Mouse (Mus musculus): ENCODE results near the gene Eri2. TPM values are rescaled to one million over a fixed set of nuclear protein-coding genes. Genes with fewer than 3 reads are reported as not detected.

Gene Eri2
- 29.7 and 30.6 TPM in 2 replicates for polyA plus RNA-seq (2016; fragmentation: Nextera tagmentation; extraction: Ambion mirVana)

GRCm38 (mm10) chr7:119793586-119794250 is at the start of gene Eri2, which contains the start of gene Rexo5:
Gene Eri2, minus strand, starts transcription at chr7:119794058.
Gene Rexo5, plus strand, starts transcription at chr7:119794006.
- Histone ChIP-seq H3K4me2 (peak within 1 kb of the TSS; percentile 74), H3K4me3 (replicated peaks) (peak within 1 kb of the TSS; percentile 69), H3K36me3 (peaks cover 28% of the 10 kb centered on the region), H3K9ac (replicated peaks) (peak within 1 kb of the TSS; percentile 78), H3K27me3 (no peaks in the 10 kb centered on the region), H3K4me1 (replicated peaks) (peaks cover 15% of the 10 kb centered on the region; the same call in 1 of the 2 replicates), H3K9me3 (no peaks in the 10 kb centered on the region), H3K27ac (peak within 1 kb of the TSS; percentile 90)
- WGBS, result under 1% methylated on average over 53 of the region's 53 CpGs
- peak; percentile 100 for ATAC-seq (ENCODE audit: insufficient number of reproducible peaks, insufficient read depth, low FRiP score, low TSS enrichment, low read depth)

- WGBS, result 90% methylated on average over 4 of the region's 4 CpGs
- no peaks in the 10 kb centered on the region for H3K4me1 ChIP-seq (replicated peaks)
- H3K27me3 ChIP-seq, result no peaks in the 10 kb centered on the region
- H3K9ac ChIP-seq (replicated peaks), result no peak overlapping the region
- no peak overlapping the region for H3K27ac ChIP-seq
- H3K4me2 ChIP-seq, result no peak overlapping the region
- ATAC-seq (ENCODE audit: insufficient number of reproducible peaks, insufficient read depth, low FRiP score, low TSS enrichment, low read depth), result no peak
- H3K4me3 ChIP-seq (replicated peaks), result no peak overlapping the region
- peaks cover 48% of the 10 kb centered on the region for H3K36me3 ChIP-seq
- H3K9me3 ChIP-seq, result no peaks in the 10 kb centered on the region
Observed at GRCm38 (mm10) chr7:119841820-119842449, 48.1 kb upstream of the Eri2 start.

- H3K4me1 ChIP-seq (replicated peaks), result no peaks in the 10 kb centered on the region
- H3K27ac ChIP-seq, result no peak overlapping the region
- H3K9me3 ChIP-seq, result no peaks in the 10 kb centered on the region
- H3K9ac ChIP-seq (replicated peaks), result no peak overlapping the region
- H3K4me3 ChIP-seq (replicated peaks), result no peak overlapping the region
- no peak overlapping the region for H3K4me2 ChIP-seq
- H3K36me3 ChIP-seq, result peaks cover 39% of the 10 kb centered on the region
- ATAC-seq (ENCODE audit: insufficient number of reproducible peaks, insufficient read depth, low FRiP score, low TSS enrichment, low read depth), result no peak
- no peaks in the 10 kb centered on the region for H3K27me3 ChIP-seq
- 91% methylated on average over 4 of the region's 4 CpGs for WGBS
Observed at GRCm38 (mm10) chr7:119835996-119836777, 42.3 kb upstream of the Eri2 start.

GRCm38 (mm10) chr7:119835371-119835770 is 41.5 kb upstream of the Eri2 start:
- peaks cover 38% of the 10 kb centered on the region for H3K36me3 ChIP-seq
- H3K4me3 ChIP-seq (replicated peaks), result no peak overlapping the region
- H3K4me2 ChIP-seq, result no peak overlapping the region
- no peak overlapping the region for H3K27ac ChIP-seq
- WGBS, result 95% methylated on average over 1 of the region's 1 CpGs
- H3K9me3 ChIP-seq, result no peaks in the 10 kb centered on the region
- no peak for ATAC-seq (ENCODE audit: insufficient number of reproducible peaks, insufficient read depth, low FRiP score, low TSS enrichment, low read depth)
- H3K4me1 ChIP-seq (replicated peaks), result no peaks in the 10 kb centered on the region
- no peak overlapping the region for H3K9ac ChIP-seq (replicated peaks)
- no peaks in the 10 kb centered on the region for H3K27me3 ChIP-seq

- H3K27ac ChIP-seq, result no peak overlapping the region
- H3K9ac ChIP-seq (replicated peaks), result no peak overlapping the region
- H3K4me1 ChIP-seq (replicated peaks), result no peaks in the 10 kb centered on the region
- ATAC-seq (ENCODE audit: insufficient number of reproducible peaks, insufficient read depth, low FRiP score, low TSS enrichment, low read depth), result no peak
- H3K9me3 ChIP-seq, result no peaks in the 10 kb centered on the region
- no peaks in the 10 kb centered on the region for H3K27me3 ChIP-seq
- no peak overlapping the region for H3K4me3 ChIP-seq (replicated peaks)
- H3K36me3 ChIP-seq, result peaks cover 63% of the 10 kb centered on the region
- no peak overlapping the region for H3K4me2 ChIP-seq
- 97% methylated on average over 3 of the region's 3 CpGs for WGBS
Observed at GRCm38 (mm10) chr7:119808723-119809122, 14.9 kb upstream of the Eri2 start.

GRCm38 (mm10) chr7:119807396-119807795 is 13.5 kb upstream of the Eri2 start:
- H3K4me2 ChIP-seq, result no peak overlapping the region
- H3K27ac ChIP-seq, result no peak overlapping the region
- H3K4me3 ChIP-seq (replicated peaks), result no peak overlapping the region
- H3K27me3 ChIP-seq, result no peaks in the 10 kb centered on the region
- no peaks in the 10 kb centered on the region for H3K9me3 ChIP-seq
- WGBS, result 96% methylated on average over 5 of the region's 5 CpGs
- peaks cover 55% of the 10 kb centered on the region for H3K36me3 ChIP-seq
- H3K9ac ChIP-seq (replicated peaks), result no peak overlapping the region
- no peak for ATAC-seq (ENCODE audit: insufficient number of reproducible peaks, insufficient read depth, low FRiP score, low TSS enrichment, low read depth)
- no peaks in the 10 kb centered on the region for H3K4me1 ChIP-seq (replicated peaks)

GRCm38 (mm10) chr7:119800991-119801390 is 7.1 kb upstream of the Eri2 start:
- H3K9ac ChIP-seq (replicated peaks), result no peak overlapping the region
- H3K4me2 ChIP-seq, result no peak overlapping the region
- no peaks in the 10 kb centered on the region for H3K27me3 ChIP-seq
- H3K9me3 ChIP-seq, result no peaks in the 10 kb centered on the region
- H3K27ac ChIP-seq, result no peak overlapping the region
- peaks cover 14% of the 10 kb centered on the region for H3K36me3 ChIP-seq
- ATAC-seq (ENCODE audit: insufficient number of reproducible peaks, insufficient read depth, low FRiP score, low TSS enrichment, low read depth), result no peak
- WGBS, result 84% methylated on average over 3 of the region's 3 CpGs
- no peak overlapping the region for H3K4me3 ChIP-seq (replicated peaks)
- H3K4me1 ChIP-seq (replicated peaks), result no peaks in the 10 kb centered on the region

- no peak for ATAC-seq (ENCODE audit: insufficient number of reproducible peaks, insufficient read depth, low FRiP score, low TSS enrichment, low read depth)
- H3K9me3 ChIP-seq, result no peaks in the 10 kb centered on the region
- no peak overlapping the region for H3K4me2 ChIP-seq
- H3K4me1 ChIP-seq (replicated peaks), result no peaks in the 10 kb centered on the region
- H3K27me3 ChIP-seq, result no peaks in the 10 kb centered on the region
- H3K9ac ChIP-seq (replicated peaks), result no peak overlapping the region
- H3K36me3 ChIP-seq, result peaks cover 13% of the 10 kb centered on the region
- 92% methylated on average over 3 of the region's 3 CpGs for WGBS
- no peak overlapping the region for H3K27ac ChIP-seq
- no peak overlapping the region for H3K4me3 ChIP-seq (replicated peaks)
Observed at GRCm38 (mm10) chr7:119800488-119800887, 6.6 kb upstream of the Eri2 start.

- Histone ChIP-seq H3K9ac (replicated peaks) (no peak overlapping the region), H3K4me3 (replicated peaks) (peak overlapping the region; percentile 18), H3K36me3 (peaks cover 17% of the 10 kb centered on the region)
Observed at GRCm38 (mm10) chr7:119795311-119795710, 1.5 kb upstream of the Eri2 start.

GRCm38 (mm10) chr7:119794251-119794638 is 387 bp upstream of the Eri2 start:
- under 1% methylated on average over 21 of the region's 21 CpGs for WGBS
- peak; percentile 87; the same call in 1 of the 2 replicates for ATAC-seq (ENCODE audit: insufficient number of reproducible peaks, insufficient read depth, low FRiP score, low TSS enrichment, low read depth)
- H3K27me3 ChIP-seq, result no peaks in the 10 kb centered on the region

More at GRCm38 (mm10) chr7:119795311-119795710, 1.5 kb upstream of the Eri2 start:
- H3K27ac ChIP-seq, result no peak overlapping the region
- peaks cover 15% of the 10 kb centered on the region; the same call in 1 of the 2 replicates for H3K4me1 ChIP-seq (replicated peaks)
- no peaks in the 10 kb centered on the region for H3K27me3 ChIP-seq
- H3K4me2 ChIP-seq, result peak overlapping the region; percentile 51
- H3K9me3 ChIP-seq, result no peaks in the 10 kb centered on the region
- ATAC-seq (ENCODE audit: insufficient number of reproducible peaks, insufficient read depth, low FRiP score, low TSS enrichment, low read depth), result no peak

GRCm38 (mm10) chr7:119789024-119789423 is 4.8 kb downstream of the Eri2 start:
- no peak for ATAC-seq (ENCODE audit: insufficient number of reproducible peaks, insufficient read depth, low FRiP score, low TSS enrichment, low read depth)
- WGBS, result 95% methylated on average over 3 of the region's 3 CpGs

More at GRCm38 (mm10) chr7:119794251-119794638, 387 bp upstream of the Eri2 start:
- Histone ChIP-seq H3K9me3 (no peaks in the 10 kb centered on the region), H3K27ac (peak overlapping the region; percentile 90), H3K9ac (replicated peaks) (peak overlapping the region; percentile 78), H3K4me2 (peak overlapping the region; percentile 74), H3K4me3 (replicated peaks) (peak overlapping the region; percentile 69), H3K36me3 (peaks cover 22% of the 10 kb centered on the region), H3K4me1 (replicated peaks) (peaks cover 15% of the 10 kb centered on the region; the same call in 1 of the 2 replicates)

More at GRCm38 (mm10) chr7:119789024-119789423, 4.8 kb downstream of the Eri2 start:
- Histone ChIP-seq H3K27ac (no peak overlapping the region), H3K4me3 (replicated peaks) (no peak overlapping the region), H3K4me2 (no peak overlapping the region), H3K4me1 (replicated peaks) (peaks cover 10% of the 10 kb centered on the region; the same call in 1 of the 2 replicates), H3K9ac (replicated peaks) (no peak overlapping the region), H3K9me3 (no peaks in the 10 kb centered on the region), H3K36me3 (peaks cover 65% of the 10 kb centered on the region), H3K27me3 (no peaks in the 10 kb centered on the region)

Measured in limb, embryonic 12.5 days (tissue).